ENCODE assay signal across 19 mouse cellular contexts in genomic region chr17:12898607-12899006, GRCm38 (mm10). TPM values are rescaled to one million over a fixed set of nuclear protein-coding genes. Genes with fewer than 3 reads are reported as not detected.
DNase-seq lines count a peak whose midpoint lies in the region; ATAC-seq and TF ChIP-seq lines count a peak whose summit lies in the region.
"Not testable (repeated sequence)": the region's sequence is repeated elsewhere in the genome, so short reads cannot be mapped to it uniquely, and the experiment has no call there.
"Had no signal": no experiment of that assay in that cellular context is flagged by ENCODE, and none has a peak within 500 bp of the region (broad histone marks: within the 10 kb centered on the region; RNA-seq: fewer than 3 reads in every experiment).

No protein-coding gene starts in this region.

- 32% methylated on average over 2 of the region's 2 CpGs for WGBS in embryonic facial prominence, embryonic 11.5 days
- WGBS in forebrain, embryonic 13.5 days: 37% methylated on average over 2 of the region's 2 CpGs
- whole genome bisulfite sequencing in hindbrain, postnatal 0 days: 32% methylated on average over 2 of the region's 2 CpGs
- WGBS in limb, embryonic 15.5 days: 35% methylated on average over 2 of the region's 2 CpGs
- 34% methylated on average over 2 of the region's 2 CpGs for WGBS in midbrain, embryonic 16.5 days
- 45% methylated on average over 2 of the region's 2 CpGs for WGBS in stomach, embryonic 16.5 days

- not testable (repeated sequence) for H3K9me3 ChIP-seq in embryonic facial prominence, embryonic 11.5 days (replicated peaks; ENCODE audit: control insufficient read depth, low read length); forebrain, embryonic 13.5 days (replicated peaks); hindbrain, postnatal 0 days (ENCODE audit: low read length); limb, embryonic 15.5 days; midbrain, embryonic 16.5 days (replicated peaks; ENCODE audit: control insufficient read depth, low read length, poor library complexity, severe bottlenecking); stomach, embryonic 16.5 days (replicated peaks; ENCODE audit: control insufficient read depth, low read length)

- H3K36me3 ChIP-seq in embryonic facial prominence, embryonic 11.5 days (replicated peaks; ENCODE audit: control insufficient read depth, insufficient read depth, low read depth, low read length); hindbrain, postnatal 0 days (ENCODE audit: insufficient read depth, low read length); midbrain, embryonic 16.5 days (ENCODE audit: control insufficient read depth, insufficient read depth, low read length); stomach, embryonic 16.5 days (ENCODE audit: control insufficient read depth, insufficient read depth, low read length): not testable (repeated sequence)
- H3K36me3 ChIP-seq in forebrain, embryonic 13.5 days (ENCODE audit: poor library complexity, severe bottlenecking): peaks cover 30% of the 10 kb centered on the region
- H3K36me3 ChIP-seq in limb, embryonic 15.5 days: peaks cover 11% of the 10 kb centered on the region; the same call in 1 of the 2 replicates

- TF ChIP-seq CTCF in hindbrain, postnatal 0 days (IDR thresholded peaks at IDR 0.05; ENCODE audit: low read depth): not testable (repeated sequence)

- H3K27ac ChIP-seq in embryonic facial prominence, embryonic 11.5 days (replicated peaks; ENCODE audit: low read depth, low read length): not testable (repeated sequence)
- H3K27ac ChIP-seq in forebrain, embryonic 13.5 days: peak overlapping the region; percentile 78
- peak overlapping the region; percentile 60; the same call in 1 of the 2 replicates for H3K27ac ChIP-seq in hindbrain, postnatal 0 days
- peak overlapping the region; percentile 27; the same call in 1 of the 2 replicates for H3K27ac ChIP-seq in limb, embryonic 15.5 days
- H3K27ac ChIP-seq in midbrain, embryonic 16.5 days (ENCODE audit: low read length): peak overlapping the region; percentile 78
- H3K27ac ChIP-seq in stomach, embryonic 16.5 days (ENCODE audit: low read length): peak overlapping the region; percentile 20; the same call in 1 of the 2 replicates

- not testable (repeated sequence) for H3K4me1 ChIP-seq in embryonic facial prominence, embryonic 11.5 days (ENCODE audit: control insufficient read depth, insufficient read depth, low read length); forebrain, embryonic 13.5 days; hindbrain, postnatal 0 days (ENCODE audit: insufficient read depth, low read length); midbrain, embryonic 16.5 days (ENCODE audit: control insufficient read depth, insufficient read depth, low read length); stomach, embryonic 16.5 days (ENCODE audit: control insufficient read depth, insufficient read depth, low read length)
- peaks cover 14% of the 10 kb centered on the region for H3K4me1 ChIP-seq in limb, embryonic 15.5 days

- not testable (repeated sequence) for H3K9ac ChIP-seq in embryonic facial prominence, embryonic 11.5 days (replicated peaks; ENCODE audit: low read length); forebrain, embryonic 13.5 days; hindbrain, postnatal 0 days (replicated peaks; ENCODE audit: low read length); limb, embryonic 15.5 days; midbrain, embryonic 16.5 days (ENCODE audit: low read depth, low read length); stomach, embryonic 16.5 days (ENCODE audit: low read length)

- H3K27me3 ChIP-seq in embryonic facial prominence, embryonic 11.5 days (ENCODE audit: control insufficient read depth, insufficient read depth, low read length); forebrain, embryonic 13.5 days; hindbrain, postnatal 0 days (ENCODE audit: insufficient read depth, low read length); limb, embryonic 15.5 days; midbrain, embryonic 16.5 days (ENCODE audit: control insufficient read depth, insufficient read depth, low read depth, low read length); stomach, embryonic 16.5 days (ENCODE audit: control insufficient read depth, insufficient read depth, low read length): not testable (repeated sequence)

- H3K4me2 ChIP-seq in embryonic facial prominence, embryonic 11.5 days (ENCODE audit: low read depth, low read length); forebrain, embryonic 13.5 days; hindbrain, postnatal 0 days (ENCODE audit: low read depth, low read length); limb, embryonic 15.5 days; midbrain, embryonic 16.5 days (ENCODE audit: low read length); stomach, embryonic 16.5 days (ENCODE audit: low read depth, low read length): not testable (repeated sequence)

- ATAC-seq in embryonic facial prominence, embryonic 11.5 days (replicated peaks; ENCODE audit: insufficient number of reproducible peaks, low FRiP score, low TSS enrichment, low read depth); hindbrain, postnatal 0 days; limb, embryonic 15.5 days (ENCODE audit: insufficient number of reproducible peaks, low FRiP score, low TSS enrichment, low read depth); midbrain, embryonic 16.5 days; stomach, embryonic 16.5 days (ENCODE audit: insufficient read depth, low FRiP score): not testable (repeated sequence)
- ATAC-seq in forebrain, embryonic 13.5 days: peak; percentile 69
- 0 out of 2 replicates have a peak, but pooled peaks have one; percentile 27 for ATAC-seq in frontal cortex, adult (ENCODE audit: low TSS enrichment)

- H3K4me3 ChIP-seq in embryonic facial prominence, embryonic 11.5 days (ENCODE audit: low read depth, low read length); forebrain, embryonic 13.5 days; hindbrain, postnatal 0 days (ENCODE audit: low read length); limb, embryonic 15.5 days; midbrain, embryonic 16.5 days (ENCODE audit: low read depth, low read length); stomach, embryonic 16.5 days (replicated peaks; ENCODE audit: low read length): not testable (repeated sequence)

- DNase-seq in embryonic facial prominence, embryonic 11.5 days (ENCODE audit: low spot score): peak; percentile 23
- peak; percentile 13 for DNase-seq in hindbrain, postnatal 0 days (ENCODE audit: low spot score)

RNA-seq across cellular contexts. Expression of gene Pnldc1, which starts 11.4 kb away (rescaled TPM):
- 1.6 and 2.3 TPM in 2 replicates for polyA plus RNA-seq in embryonic facial prominence, embryonic 11.5 days (2014; fragmentation: Nextera tagmentation; extraction: Ambion mirVana)
- 2.8 and 3.0 TPM in 2 replicates for polyA plus RNA-seq in forebrain, embryonic 13.5 days (2015; fragmentation: Nextera tagmentation; extraction: Ambion mirVana)
- 0.94 and 2.4 TPM in 2 replicates for total RNA-seq in hindbrain, postnatal 0 days (2014; rRNA removed)
- polyA plus RNA-seq in hindbrain, postnatal 0 days (2015; fragmentation: Nextera tagmentation; extraction: Ambion mirVana): 1.8 and 2.0 TPM in 2 replicates
- polyA plus RNA-seq in limb, embryonic 15.5 days (2015; fragmentation: Nextera tagmentation; extraction: Ambion mirVana): 1.6 and 2.2 TPM in 2 replicates
- 0.75 and 1.7 TPM in 2 replicates for polyA plus RNA-seq in midbrain, embryonic 16.5 days (2015; fragmentation: Nextera tagmentation; extraction: Ambion mirVana)
- 0.42 and 1.1 TPM in 2 replicates for polyA plus RNA-seq in stomach, embryonic 16.5 days (2015; fragmentation: Nextera tagmentation; extraction: Ambion mirVana)
- total RNA-seq: common myeloid progenitor, adult 5-6 weeks had no signal
- polyA plus RNA-seq: G1E had no signal

RNA-seq across cellular contexts. Expression of gene Tcp1, which starts 16.9 kb away (rescaled TPM):
- 644 and 679 TPM in 2 replicates for polyA plus RNA-seq in embryonic facial prominence, embryonic 11.5 days (2014; fragmentation: Nextera tagmentation; extraction: Ambion mirVana)
- 470 and 497 TPM in 2 replicates for polyA plus RNA-seq in forebrain, embryonic 13.5 days (2015; fragmentation: Nextera tagmentation; extraction: Ambion mirVana)
- total RNA-seq in hindbrain, postnatal 0 days (2014; rRNA removed): 310 and 510 TPM in 2 replicates
- 350 TPM in 2 replicates for polyA plus RNA-seq in hindbrain, postnatal 0 days (2015; fragmentation: Nextera tagmentation; extraction: Ambion mirVana)
- 354 and 369 TPM in 2 replicates for polyA plus RNA-seq in limb, embryonic 15.5 days (2015; fragmentation: Nextera tagmentation; extraction: Ambion mirVana)
- 347 and 381 TPM in 2 replicates for polyA plus RNA-seq in midbrain, embryonic 16.5 days (2015; fragmentation: Nextera tagmentation; extraction: Ambion mirVana)
- 347 and 392 TPM in 2 replicates for polyA plus RNA-seq in stomach, embryonic 16.5 days (2015; fragmentation: Nextera tagmentation; extraction: Ambion mirVana)

RNA-seq across cellular contexts. Expression of gene Mrpl18, which starts 17.5 kb away (rescaled TPM):
- polyA plus RNA-seq in embryonic facial prominence, embryonic 11.5 days (2014; fragmentation: Nextera tagmentation; extraction: Ambion mirVana): 172 and 188 TPM in 2 replicates
- polyA plus RNA-seq in forebrain, embryonic 13.5 days (2015; fragmentation: Nextera tagmentation; extraction: Ambion mirVana): 170 and 186 TPM in 2 replicates
- total RNA-seq in hindbrain, postnatal 0 days (2014; rRNA removed): 34.1 and 46.9 TPM in 2 replicates
- polyA plus RNA-seq in hindbrain, postnatal 0 days (2015; fragmentation: Nextera tagmentation; extraction: Ambion mirVana): 116 and 123 TPM in 2 replicates
- 132 and 136 TPM in 2 replicates for polyA plus RNA-seq in limb, embryonic 15.5 days (2015; fragmentation: Nextera tagmentation; extraction: Ambion mirVana)
- polyA plus RNA-seq in midbrain, embryonic 16.5 days (2015; fragmentation: Nextera tagmentation; extraction: Ambion mirVana): 117 and 122 TPM in 2 replicates
- 120 and 141 TPM in 2 replicates for polyA plus RNA-seq in stomach, embryonic 16.5 days (2015; fragmentation: Nextera tagmentation; extraction: Ambion mirVana)

RNA-seq across cellular contexts. Expression of gene Mrgprh, which starts 22.8 kb away (rescaled TPM):
- not detected in 2 replicates for polyA plus RNA-seq in embryonic facial prominence, embryonic 11.5 days (2014; fragmentation: Nextera tagmentation; extraction: Ambion mirVana)
- not detected in 2 replicates for polyA plus RNA-seq in forebrain, embryonic 13.5 days (2015; fragmentation: Nextera tagmentation; extraction: Ambion mirVana)
- not detected in 2 replicates for total RNA-seq in hindbrain, postnatal 0 days (2014; rRNA removed)
- not detected in 2 replicates for polyA plus RNA-seq in hindbrain, postnatal 0 days (2015; fragmentation: Nextera tagmentation; extraction: Ambion mirVana)
- polyA plus RNA-seq in limb, embryonic 15.5 days (2015; fragmentation: Nextera tagmentation; extraction: Ambion mirVana): 0.17 and 0.29 TPM in 2 replicates
- not detected in 2 replicates for polyA plus RNA-seq in midbrain, embryonic 16.5 days (2015; fragmentation: Nextera tagmentation; extraction: Ambion mirVana)
- polyA plus RNA-seq in stomach, embryonic 16.5 days (2015; fragmentation: Nextera tagmentation; extraction: Ambion mirVana): 0.09 TPM in 1 of 2 replicates, not detected in the other
- total RNA-seq: CH12.LX; common myeloid progenitor, adult 5-6 weeks; layer of hippocampus, postnatal 36 days; megakaryocyte, adult 5-6 weeks had no signal
- polyA plus RNA-seq: G1E; heart, embryonic 13.5 days; hindbrain, embryonic 12.5 days; intestine, embryonic 15.5 days; liver, embryonic 13.5 days; Patski had no signal

RNA-seq across cellular contexts. Expression of gene Mas1, which starts 30.7 kb away (rescaled TPM):
- 0.18 and 0.42 TPM in 2 replicates for polyA plus RNA-seq in embryonic facial prominence, embryonic 11.5 days (2014; fragmentation: Nextera tagmentation; extraction: Ambion mirVana)
- not detected in 2 replicates for polyA plus RNA-seq in forebrain, embryonic 13.5 days (2015; fragmentation: Nextera tagmentation; extraction: Ambion mirVana)
- 0.10 TPM in 1 of 2 replicates, not detected in the other for total RNA-seq in hindbrain, postnatal 0 days (2014; rRNA removed)
- 0.19 and 0.32 TPM in 2 replicates for polyA plus RNA-seq in hindbrain, postnatal 0 days (2015; fragmentation: Nextera tagmentation; extraction: Ambion mirVana)
- polyA plus RNA-seq in limb, embryonic 15.5 days (2015; fragmentation: Nextera tagmentation; extraction: Ambion mirVana): 0.92 and 1.5 TPM in 2 replicates
- polyA plus RNA-seq in midbrain, embryonic 16.5 days (2015; fragmentation: Nextera tagmentation; extraction: Ambion mirVana): not detected in 2 replicates
- polyA plus RNA-seq in stomach, embryonic 16.5 days (2015; fragmentation: Nextera tagmentation; extraction: Ambion mirVana): 0.84 and 0.89 TPM in 2 replicates
- total RNA-seq: adrenal gland, adult 18-20 months; adrenal gland, postnatal 36 days; CH12.LX; common myeloid progenitor, adult 5-6 weeks; G1E; megakaryocyte, adult 5-6 weeks had no signal
- polyA plus RNA-seq: G1E; liver, embryonic 13.5 days; Patski had no signal
